Mouse (Mus musculus) erythroblast, embryonic 14.5 days (primary cell): ENCODE results near the gene Mllt6.

Experiments used
- GATA1 ChIP-seq: IDR thresholded peaks from 2 replicates; pipeline ENCODE4 v1.6.1; 2012; ENCODE audit warnings: low read length, inconsistent platforms, mixed read lengths
- TAL1 ChIP-seq: IDR thresholded peaks from 3 replicates; pipeline ENCODE4 v1.6.1; 2012; ENCODE audit warnings: low read length, inconsistent platforms, mixed read lengths

GRCm38 (mm10) chr11:97641668-97642067 lies 21.5 kb upstream of the Mllt6 start:
- no peak for TF ChIP-seq TAL1
- no peak for TF ChIP-seq GATA1
